Mouse (Mus musculus): Measurements from ENCODE around the gene Uvrag.

DNA sequence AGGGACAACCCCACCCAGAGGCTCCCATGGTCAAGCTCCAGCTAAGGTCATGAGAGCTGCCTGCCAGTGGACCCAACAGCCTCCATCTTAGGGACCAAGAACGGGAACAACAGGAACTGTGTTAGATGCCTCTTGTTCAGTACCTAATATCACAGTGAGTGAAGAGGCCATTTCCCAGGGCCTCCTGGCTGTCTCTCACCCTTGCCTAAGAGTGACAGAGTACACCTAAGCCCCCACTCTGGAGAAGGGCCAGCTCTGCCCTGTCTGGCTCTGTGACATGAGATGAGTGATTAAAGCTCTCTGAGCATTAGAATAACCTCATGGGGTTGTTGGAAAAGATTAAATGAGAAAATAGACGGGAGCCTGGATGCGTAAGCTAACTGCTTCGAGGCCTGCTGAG, 33.1 kb upstream of the Uvrag start:
- TF ChIP-seq FLI1 (IDR thresholded peaks at IDR 0.05; ENCODE audit: low read length): no peak
- TF ChIP-seq GATA1 (IDR thresholded peaks at IDR 0.05; ENCODE audit: borderline replicate concordance, low read length): no peak
